Mouse (Mus musculus) liver, adult 2 months (tissue): Measurements from ENCODE around the gene Sap30.
"Not testable (repeated sequence)": the region's sequence is repeated elsewhere in the genome, so short reads cannot be mapped to it uniquely, and the experiment has no call there.

Experiments used
- CTCF ChIP-seq: fragments of 200-500 bp; IDR thresholded peaks from 2 replicates; pipeline ENCODE4 v1.5.1; 2011; ENCODE audit warnings: low read depth, low read length, control low read depth
- POLR2A ChIP-seq: fragments of 200-500 bp; IDR thresholded peaks from 2 replicates; pipeline ENCODE4 v1.6.1; 2011; ENCODE audit warnings: low read length, control low read depth; ENCODE audit not compliant: insufficient read depth; ENCODE audit errors: extremely low read depth

GRCm38 (mm10) chr8:57445901-57446300, 41.8 kb downstream of the Sap30 start:
- TF ChIP-seq POLR2A, CTCF: not testable (repeated sequence)
